Mouse (Mus musculus) cerebellum, adult (tissue): ENCODE data around the gene Gm8994.
"Not testable (repeated sequence)": the region's sequence is repeated elsewhere in the genome, so short reads cannot be mapped to it uniquely, and the experiment has no call there.

ENCODE experiments used
- ATAC-seq: cut with Nextera tagmentation; 2 replicates; pipeline ENCODE4 v1.9.2; 2017; ENCODE audit warnings: mild to moderate bottlenecking, moderate library complexity, mixed read lengths; ENCODE audit not compliant: insufficient number of reproducible peaks, low FRiP score, low TSS enrichment

The Gm8994 gene

DNA sequence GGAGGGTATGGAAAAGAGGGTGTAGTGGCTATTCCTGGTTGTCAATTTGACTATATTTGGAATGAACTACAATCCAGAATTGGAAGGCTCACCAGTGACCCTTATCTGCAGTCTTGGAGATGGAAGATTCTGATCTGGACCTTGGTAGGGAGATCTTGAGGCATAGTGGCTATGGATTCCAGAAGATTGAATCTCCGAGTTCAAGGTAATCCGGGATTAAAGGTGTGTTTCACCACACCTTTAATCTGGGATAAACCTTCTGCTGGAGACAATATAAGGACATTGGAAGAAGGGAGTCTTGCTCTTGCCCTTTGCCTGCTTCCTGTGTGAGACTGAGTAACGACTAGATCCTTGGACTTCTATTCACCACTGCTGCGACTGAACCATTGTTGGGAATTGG is at the start of gene Gm8994:
Gm8994 (plus strand) TSS at position 301 of the 400 bp plus-strand sequence.
- ATAC-seq, result not testable (repeated sequence)

DNA sequence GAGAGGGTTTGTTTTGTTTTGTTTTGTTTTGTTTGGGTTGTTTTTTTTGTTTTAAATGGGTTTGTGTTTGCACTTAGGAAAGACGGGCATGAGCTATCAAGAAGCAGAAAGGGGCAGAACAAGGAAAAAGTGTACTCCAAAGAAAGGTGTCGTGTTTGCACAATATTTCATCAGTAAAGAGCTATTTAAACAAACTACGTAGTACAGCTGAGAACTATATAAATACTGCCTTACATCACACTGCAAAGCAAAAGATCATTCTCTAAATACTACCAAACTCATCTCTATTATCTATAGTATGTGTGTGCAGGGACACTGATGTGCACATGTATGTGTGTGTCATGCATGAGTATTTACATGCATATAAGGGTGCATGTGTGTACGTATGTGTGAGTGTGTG is 49.7 kb upstream of the Gm8994 start:
- ATAC-seq, result no peak

DNA sequence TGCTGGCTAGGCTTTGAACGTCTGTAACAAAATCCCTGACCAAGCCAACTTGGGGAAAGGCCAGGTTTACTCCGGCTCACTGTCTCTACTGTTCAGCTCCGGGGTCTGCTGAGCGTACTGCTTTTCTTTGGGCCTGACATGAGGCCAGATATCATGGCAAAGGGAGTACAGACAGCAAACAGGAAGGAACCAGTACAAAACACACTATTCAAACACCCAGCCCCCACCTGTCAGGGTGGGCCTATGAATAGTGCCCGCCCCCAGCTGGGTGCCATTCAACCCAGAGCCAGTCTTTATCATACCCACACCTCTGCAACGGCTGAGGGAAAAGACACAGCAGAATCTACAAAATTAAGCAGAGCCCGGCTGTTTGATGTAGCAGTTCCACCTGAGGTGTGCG is 42.8 kb upstream of the Gm8994 start:
- no peak for ATAC-seq

DNA sequence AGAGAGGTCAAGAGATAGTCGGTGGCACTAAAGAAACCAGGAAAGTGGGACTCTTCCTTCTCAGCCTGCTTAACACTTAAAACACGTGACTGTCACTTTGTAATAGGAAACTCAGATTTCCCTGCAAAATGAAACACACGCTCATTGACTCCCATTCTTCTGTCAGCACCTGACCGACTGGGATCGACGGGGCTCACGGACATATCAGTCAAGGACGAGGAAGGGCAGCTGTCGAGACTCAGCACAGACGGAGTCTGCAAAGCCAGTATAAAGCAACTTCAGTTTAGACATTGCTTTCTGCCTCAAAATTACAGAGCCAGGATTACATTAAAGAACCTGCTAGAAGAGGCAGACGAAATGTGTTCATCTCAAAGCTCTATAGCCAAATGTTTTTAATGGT is 41.2 kb upstream of the Gm8994 start:
- no peak for ATAC-seq

DNA sequence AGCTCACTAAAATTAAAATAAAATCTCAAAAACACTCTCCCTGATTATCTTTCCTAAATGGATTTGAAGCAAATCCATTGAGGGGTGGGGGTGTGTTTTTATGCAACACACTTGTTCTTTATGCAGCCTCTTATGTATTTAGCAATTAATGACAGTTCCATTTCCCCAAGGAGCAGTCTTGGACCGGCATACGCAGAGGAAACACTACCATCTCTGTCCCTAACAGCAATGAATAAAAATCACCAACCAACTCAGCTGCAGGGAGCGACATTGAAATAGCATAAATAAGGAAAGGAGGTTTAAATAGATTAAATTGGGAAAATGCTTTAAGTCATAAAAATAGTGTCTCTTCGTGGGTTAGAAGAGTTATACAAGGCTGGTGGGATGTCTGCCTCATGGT is 40.8 kb upstream of the Gm8994 start:
- ATAC-seq, result no peak

DNA sequence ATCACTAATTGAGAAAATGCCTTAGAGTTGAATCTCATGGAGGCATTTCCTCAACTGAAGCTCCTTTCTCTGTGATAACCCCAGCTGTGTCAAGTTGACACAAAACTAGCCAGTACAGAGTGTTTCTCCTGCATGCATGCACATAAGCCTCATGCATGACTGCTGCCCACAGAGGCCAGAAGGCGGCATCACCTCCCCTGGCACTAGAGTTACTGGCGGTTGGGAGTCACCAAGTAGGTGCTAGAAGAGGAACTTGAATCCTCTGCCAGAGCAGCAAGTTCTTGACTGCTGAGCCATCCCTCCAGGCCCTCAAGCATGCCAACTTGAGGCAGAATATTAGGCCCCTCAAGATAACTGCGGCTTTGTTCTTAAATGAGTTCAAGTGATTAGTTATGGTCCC is 35.9 kb upstream of the Gm8994 start:
- ATAC-seq, result no peak

DNA sequence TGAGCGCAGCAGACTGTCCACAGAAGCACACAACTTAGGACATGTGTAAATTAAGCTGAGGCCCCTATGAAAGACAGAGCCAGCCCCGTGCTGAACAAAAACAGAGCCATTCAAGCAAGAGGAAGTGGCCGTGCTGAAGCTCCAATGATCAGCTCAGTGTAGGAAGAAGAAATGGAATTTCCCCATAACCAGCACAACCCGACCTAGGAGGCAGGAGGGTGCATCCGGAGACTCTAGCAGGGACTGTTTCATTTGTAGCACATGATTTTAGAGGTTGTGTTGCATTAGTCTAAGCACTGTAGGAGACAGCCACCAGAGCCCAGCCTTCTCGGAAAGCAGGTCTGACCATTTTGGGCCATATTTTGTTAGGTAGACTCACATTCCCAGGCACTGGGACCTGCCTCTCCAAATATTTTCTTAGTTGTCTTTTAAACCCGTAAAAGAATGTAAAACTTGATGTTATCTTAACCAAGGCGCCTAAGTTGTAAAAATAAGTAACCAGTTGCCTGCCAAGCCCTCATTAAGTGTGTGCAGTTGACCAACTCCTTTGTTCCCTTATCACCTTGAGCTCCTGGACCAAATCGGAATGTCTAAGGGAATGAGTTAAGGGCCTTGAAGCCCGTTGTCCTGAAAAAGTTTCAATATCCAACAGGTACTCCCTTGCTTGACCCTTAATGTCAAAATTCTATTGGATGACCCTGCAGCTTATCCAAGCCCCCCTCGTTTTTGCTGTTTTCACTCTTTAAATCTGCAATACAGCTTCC is 35.2 kb upstream of the Gm8994 start:
- ATAC-seq, result no peak

DNA sequence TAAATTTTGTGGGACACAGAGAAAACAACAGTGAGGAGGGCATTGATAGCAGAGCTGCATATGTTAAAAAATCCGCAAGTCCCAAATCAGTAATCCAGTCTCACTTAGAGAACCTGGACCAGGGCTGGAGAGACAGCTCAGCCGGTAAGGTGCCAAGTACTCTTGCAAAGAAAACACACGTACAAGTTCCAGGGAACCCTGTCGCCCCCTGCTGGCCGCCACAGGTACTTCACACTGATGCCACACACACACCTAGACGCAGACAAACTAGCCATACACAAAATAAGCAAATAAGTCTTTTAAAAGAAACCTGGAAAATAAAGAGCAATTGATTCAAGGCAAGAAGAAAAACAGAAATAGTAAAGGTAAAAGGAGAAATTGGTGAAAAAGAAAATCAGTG is 33.6 kb upstream of the Gm8994 start:
- no peak for ATAC-seq

DNA sequence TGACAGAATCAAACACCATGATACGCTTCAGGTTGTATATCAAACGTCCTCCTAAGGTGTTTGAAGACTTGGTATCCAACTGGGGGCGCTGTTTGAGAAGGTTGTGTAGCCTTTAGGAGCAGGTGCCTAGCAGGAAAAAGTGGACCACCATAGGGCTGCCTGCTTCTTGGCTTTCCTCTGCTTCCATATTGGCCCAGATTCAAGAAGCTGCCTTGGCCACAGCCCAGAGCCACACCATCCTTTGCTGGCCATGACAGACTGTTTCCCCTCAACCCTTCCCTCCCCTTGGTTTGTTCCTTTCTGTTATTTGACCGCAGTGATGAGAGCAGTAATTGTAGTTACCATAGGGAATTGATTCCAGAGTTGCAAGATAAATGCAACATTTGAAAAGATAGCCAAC is 31.5 kb upstream of the Gm8994 start:
- ATAC-seq, result no peak

DNA sequence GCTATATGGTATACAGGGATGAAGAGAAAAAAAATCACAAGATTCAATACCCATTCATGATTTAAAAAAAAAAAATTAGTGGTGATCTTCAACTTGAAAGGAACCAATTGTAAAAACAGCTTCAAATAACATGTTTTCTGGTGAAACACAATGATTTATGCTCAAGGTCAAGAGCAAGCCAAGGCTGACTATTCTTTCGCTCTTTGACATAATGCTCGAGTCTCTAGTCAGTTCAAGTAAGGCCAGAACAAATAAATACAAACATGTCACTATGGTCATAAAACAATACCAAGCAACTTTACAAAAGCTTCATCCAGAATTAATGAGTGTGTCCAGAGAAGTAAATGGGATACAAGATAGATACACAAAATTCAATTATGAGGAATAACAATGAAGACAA is 31.1 kb upstream of the Gm8994 start:
- no peak for ATAC-seq

DNA sequence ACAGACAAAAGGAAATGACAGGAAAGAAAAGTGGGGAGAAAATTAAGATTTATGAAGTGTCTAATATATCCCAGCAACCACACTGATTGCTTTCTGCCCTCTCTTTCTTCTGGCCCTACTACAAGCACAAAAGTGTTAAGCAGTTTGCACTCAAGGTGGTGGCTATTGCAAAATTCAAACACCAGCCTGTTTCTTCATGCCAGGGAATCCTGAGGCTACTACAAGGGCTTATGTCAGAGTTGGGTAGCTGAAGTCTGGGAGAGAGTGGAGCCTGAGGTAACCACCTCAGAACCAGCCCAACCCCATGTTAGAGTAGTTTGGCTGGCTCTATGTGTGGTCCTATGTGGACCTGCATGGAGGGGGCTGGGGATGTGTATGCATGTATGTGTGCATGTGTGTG is 23.8 kb upstream of the Gm8994 start:
- no peak for ATAC-seq

DNA sequence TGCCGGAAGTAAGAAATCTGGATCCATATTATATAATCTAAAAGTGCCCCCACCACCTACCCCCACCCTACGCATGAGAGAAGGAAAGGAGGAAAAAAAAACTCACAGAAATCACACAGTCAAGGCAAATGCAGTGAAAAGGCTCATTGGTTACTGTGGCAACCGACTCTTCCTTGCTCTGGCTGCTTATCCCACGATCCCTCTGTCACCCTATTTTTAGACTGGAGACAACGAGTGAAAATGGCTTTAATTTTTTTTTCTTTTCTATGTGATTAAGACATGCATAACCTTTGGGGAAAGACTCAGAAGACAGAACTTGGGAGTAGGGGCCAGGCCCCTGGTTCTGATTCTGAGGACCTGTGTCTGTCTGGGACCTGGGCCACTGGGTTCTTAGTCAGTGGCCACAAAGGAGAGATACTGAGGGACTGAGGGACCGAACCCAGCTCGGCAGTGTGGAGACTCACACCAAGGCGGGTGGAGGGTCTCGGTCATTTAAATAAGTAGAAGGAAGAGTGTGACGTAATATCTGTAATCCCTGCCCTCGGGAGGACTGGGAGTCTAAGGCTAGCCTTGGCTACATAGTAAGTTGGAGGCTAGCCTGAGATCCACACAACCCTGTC is 22.9 kb upstream of the Gm8994 start:
- ATAC-seq, result no peak

DNA sequence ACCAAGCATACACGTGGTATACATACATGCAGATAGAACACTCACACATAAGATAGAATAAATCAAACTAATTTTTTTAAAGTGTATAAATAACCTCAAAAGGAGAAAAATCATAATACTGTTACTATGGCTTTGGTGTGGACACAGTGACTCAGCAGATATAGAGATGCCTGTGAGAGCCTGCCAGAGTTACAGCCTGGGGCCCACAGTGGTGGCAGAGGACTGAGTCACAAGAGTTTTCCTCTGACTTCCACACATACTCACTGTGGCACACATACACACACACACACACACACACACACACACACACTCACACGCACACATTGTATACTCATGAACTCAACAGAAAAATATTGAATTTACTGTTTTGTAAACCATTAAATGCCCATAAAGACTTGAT is 17.9 kb upstream of the Gm8994 start:
- ATAC-seq, result no peak

DNA sequence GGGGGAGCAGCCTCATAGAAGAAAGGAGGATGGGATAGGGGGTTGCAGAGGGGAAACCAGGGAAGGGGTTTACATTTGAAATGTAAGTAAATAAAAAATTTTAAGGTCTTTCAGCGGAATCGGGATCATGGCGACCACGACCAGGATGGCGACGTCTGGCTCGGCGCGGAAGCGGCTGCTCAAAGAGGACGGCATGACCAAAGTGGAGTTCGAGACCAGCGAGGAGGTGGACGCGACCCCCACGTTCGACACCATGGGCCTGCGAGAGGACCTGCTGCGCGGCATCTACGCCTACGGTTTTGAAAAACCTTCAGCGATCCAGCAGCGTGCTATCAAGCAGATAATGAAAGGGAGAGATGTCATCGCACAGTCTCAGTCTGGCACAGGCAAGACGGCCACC is 1.1 kb downstream of the Gm8994 start:
- not testable (repeated sequence) for ATAC-seq

DNA sequence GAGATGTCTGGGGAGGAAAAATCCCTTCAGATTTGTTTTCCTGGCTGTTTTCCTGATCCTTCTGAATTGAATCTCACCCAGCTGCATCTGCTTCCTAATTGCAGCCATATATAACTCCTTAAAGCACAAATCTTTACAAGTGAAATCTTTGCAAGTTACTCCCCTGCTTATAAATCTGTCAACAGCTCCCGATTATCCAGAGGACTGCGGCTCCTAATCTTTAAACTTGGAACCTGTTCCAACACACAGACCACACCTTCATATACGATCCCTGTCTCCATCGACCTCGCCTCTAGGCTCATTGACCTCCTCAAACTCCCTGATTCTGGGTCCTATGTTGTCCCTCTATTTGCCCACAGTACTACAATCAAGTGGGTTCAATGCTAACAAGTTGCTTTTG is 13.3 kb downstream of the Gm8994 start:
- ATAC-seq, result no peak

DNA sequence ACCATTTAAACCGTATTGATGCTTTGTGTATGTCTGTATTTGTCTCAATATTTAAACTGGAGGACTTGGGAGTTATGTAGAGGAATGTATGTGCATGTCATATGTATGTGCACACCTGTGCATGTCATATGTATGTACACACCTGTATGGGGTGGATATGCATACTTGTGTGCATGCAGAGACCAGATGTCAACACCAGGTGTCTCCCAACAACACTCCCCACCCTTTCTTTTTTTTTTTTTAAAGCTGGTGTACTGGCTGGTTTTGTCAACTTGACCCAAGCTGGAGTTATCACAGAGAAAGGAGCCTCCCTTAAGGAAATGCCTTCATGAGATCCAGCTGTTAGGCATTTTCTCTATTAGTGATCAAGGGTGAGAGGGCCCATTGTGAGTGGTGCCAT is 13.8 kb downstream of the Gm8994 start:
- no peak for ATAC-seq

DNA sequence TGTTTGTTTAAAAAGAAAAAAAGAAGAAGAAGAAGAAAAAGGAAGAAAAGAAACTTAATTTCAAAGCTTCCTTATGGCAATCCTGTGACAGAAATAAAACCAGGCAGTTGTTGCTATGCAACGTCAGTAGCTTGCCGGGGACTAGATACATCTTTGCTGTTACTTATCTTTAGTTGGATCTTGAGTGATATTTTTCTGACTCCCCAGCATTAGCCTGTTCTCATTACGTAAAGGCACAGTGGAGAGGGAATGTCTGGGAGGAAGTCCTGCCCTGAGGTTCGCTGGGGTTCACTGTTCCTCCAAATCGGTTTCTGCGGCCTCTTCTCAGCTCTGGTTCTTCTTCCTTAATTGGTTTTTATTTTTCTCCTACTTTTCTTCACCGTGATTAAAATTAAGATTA is 16.5 kb downstream of the Gm8994 start:
- no peak for ATAC-seq

DNA sequence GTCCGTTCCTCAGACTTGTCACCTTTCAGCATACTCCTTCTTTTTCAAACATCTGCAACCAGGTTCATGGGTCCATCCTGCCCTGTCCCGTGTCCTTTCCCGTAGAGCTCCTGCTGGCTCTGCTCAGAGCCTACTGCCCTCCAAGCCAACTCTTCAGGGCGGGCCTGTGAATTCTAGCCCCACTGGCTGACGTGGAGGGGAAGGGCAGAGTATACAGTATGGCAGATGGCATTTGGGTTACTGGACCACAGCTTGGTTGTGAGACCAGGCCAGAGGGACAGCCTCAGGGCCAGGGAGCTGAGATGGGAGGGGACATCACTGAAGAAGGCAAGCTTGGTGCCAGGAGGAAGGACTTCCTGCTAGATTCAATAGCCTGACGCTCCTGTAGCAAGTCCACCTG is 17.7 kb downstream of the Gm8994 start:
- no peak for ATAC-seq

DNA sequence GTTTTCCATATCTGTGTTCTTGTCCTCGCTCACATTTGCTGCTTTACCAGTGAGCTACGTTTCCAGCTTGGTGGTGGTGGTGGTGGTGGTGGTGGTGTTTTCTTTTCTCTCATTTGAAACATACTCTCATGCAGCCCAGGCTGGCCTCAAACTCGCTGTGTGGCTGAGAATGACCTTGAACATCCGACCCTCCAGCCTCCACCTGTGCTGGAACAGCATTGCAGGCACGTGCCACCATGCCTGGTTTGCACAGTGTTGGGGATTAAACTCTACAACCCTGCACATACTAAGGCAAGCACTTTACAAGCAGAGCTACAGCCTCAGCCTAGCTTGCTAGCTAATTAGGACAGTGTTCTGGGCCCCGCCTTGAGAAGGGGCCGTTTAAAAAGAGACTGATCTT is 18.3 kb downstream of the Gm8994 start:
- ATAC-seq, result no peak

DNA sequence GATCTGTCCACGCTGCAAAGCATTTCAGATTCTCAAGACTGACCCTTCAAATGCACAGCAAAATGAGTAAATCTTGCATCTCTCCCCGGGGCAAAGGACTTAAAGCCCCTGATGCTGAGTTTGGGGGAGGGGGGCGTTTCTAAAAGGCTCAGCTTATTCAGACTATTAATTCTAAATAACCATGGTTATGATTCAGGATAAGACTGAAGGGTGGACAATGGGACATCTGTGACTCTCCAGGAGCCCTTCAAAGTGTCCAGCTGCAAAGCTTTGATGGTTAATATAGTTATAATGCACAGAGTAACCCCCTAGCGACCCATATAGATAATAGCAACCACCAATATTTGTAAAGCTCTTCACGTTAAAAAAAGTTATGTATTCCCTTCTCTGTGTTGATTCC is 19.7 kb downstream of the Gm8994 start:
- no peak for ATAC-seq

DNA sequence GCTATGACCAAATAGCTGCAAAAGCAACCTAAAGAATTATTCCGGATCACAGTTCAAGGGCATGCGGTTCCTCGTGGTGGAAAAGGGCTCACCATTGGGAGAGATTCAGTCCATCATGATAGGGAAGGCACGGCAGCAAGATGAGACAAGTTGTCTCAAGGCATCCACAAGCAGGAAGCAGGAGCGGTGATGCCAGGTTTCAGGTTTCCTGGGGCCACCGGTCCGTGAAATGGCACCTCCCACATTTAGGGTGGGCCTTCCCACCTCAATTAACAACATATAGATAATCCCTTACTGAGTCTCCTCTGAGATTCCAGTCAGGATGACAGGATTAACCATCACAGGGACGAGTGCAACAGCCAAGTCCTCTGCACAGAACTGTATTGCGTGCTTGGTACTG is 20.3 kb downstream of the Gm8994 start:
- ATAC-seq, result no peak
